Mouse (Mus musculus) CH12.LX (cell line): Measurements from ENCODE around the gene AA986860.

Source experiments
- CTCF ChIP-seq, 2 experiments: IDR thresholded peaks in 1 of 2; conservative IDR thresholded peaks in 1 of 2; 2 replicates each; pipeline ENCODE4 v1.5.1; 2011 to 2012; ENCODE audit warnings: low read depth in 2 of 2, low read length in 2 of 2, improper control_type of control experiment in 1 of 2, inconsistent platforms in 1 of 2, mild to moderate bottlenecking in 1 of 2, moderate library complexity in 1 of 2
- ELF1 ChIP-seq: IDR thresholded peaks from 2 replicates; pipeline ENCODE4 v1.6.1; 2014; ENCODE audit warnings: low read depth, mild to moderate bottlenecking, inconsistent platforms, low read length, improper control_type of control experiment
- EP300 ChIP-seq: IDR thresholded peaks from 2 replicates; pipeline ENCODE4 v1.6.1; 2011; ENCODE audit warnings: low read length, improper control_type of control experiment
- GABPA ChIP-seq: IDR thresholded peaks from 2 replicates; pipeline ENCODE4 v1.6.1; 2012; ENCODE audit warnings: low read depth, low read length, improper control_type of control experiment, inconsistent platforms; ENCODE audit not compliant: insufficient replicate concordance
- HCFC1 ChIP-seq: IDR thresholded peaks from 2 replicates; pipeline ENCODE4 v1.6.1; 2012; ENCODE audit warnings: low read depth, mild to moderate bottlenecking, inconsistent platforms, low read length, improper control_type of control experiment
- MAX ChIP-seq: IDR thresholded peaks from 2 replicates; pipeline ENCODE4 v1.6.1; 2011; ENCODE audit warnings: low read length, improper control_type of control experiment
- POLR2A ChIP-seq: IDR thresholded peaks from 2 replicates; pipeline ENCODE4 v1.6.1; 2011; ENCODE audit warnings: low read depth, mild to moderate bottlenecking, improper control_type of control experiment, low read length
- RCOR1 ChIP-seq: conservative IDR thresholded peaks from 2 replicates; pipeline ENCODE4 v1.6.1; 2012; ENCODE audit warnings: low read depth, mild to moderate bottlenecking, inconsistent platforms, low read length, improper control_type of control experiment
- SMC3 ChIP-seq: IDR thresholded peaks from 2 replicates; pipeline ENCODE4 v1.6.1; 2011; ENCODE audit warnings: low read depth, low read length, improper control_type of control experiment
- TBP ChIP-seq: conservative IDR thresholded peaks from 2 replicates; pipeline ENCODE4 v1.6.1; 2011; ENCODE audit warnings: low read depth, low read length, improper control_type of control experiment
- UBTF ChIP-seq: IDR thresholded peaks from 2 replicates; pipeline ENCODE4 v1.6.1; 2012; ENCODE audit warnings: low read depth, mild to moderate bottlenecking, inconsistent platforms, low read length, improper control_type of control experiment, moderate library complexity
- USF2 ChIP-seq: conservative IDR thresholded peaks from 2 replicates; pipeline ENCODE4 v1.6.1; 2011; ENCODE audit warnings: low read depth, low read length, improper control_type of control experiment
- ZKSCAN1 ChIP-seq: IDR thresholded peaks from 2 replicates; pipeline ENCODE4 v1.6.1; 2012; ENCODE audit warnings: low read depth, inconsistent platforms, low read length, improper control_type of control experiment, borderline replicate concordance

DNA sequence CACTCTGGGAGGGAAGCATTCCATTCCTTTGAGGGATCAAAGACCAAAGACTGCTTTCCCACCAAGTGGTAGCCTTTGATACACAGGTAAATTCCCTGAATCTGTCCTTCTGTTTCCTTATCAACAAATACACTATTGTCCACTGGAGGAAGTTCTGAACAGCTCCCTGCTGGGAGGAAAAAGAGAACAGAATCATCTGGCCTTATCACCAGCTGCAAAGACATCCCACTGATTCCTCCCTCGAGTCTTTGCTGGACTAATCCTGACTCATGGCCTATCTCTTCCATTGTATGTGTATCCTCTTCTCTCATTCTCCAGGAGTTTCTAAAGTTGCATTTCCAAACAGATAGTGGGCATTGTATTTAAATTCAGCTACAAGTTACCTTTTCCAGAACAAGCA, 47.9 kb upstream of the AA986860 start:
- TF ChIP-seq HCFC1 = no peak
- TF ChIP-seq EP300 = no peak
- no peak for TF ChIP-seq TBP
- TF ChIP-seq CTCF (conservative IDR thresholded peaks at IDR 0.05 in 1 of 2, IDR thresholded peaks at IDR 0.05 in 1 of 2; ENCODE audit: low read depth in 2 of 2, low read length in 2 of 2) = no peak
- no peak for TF ChIP-seq ZKSCAN1
- TF ChIP-seq MAX = no peak
- TF ChIP-seq GABPA = no peak
- no peak for TF ChIP-seq POLR2A
- TF ChIP-seq USF2 = no peak
- no peak for TF ChIP-seq ELF1
- no peak for TF ChIP-seq RCOR1
- no peak for TF ChIP-seq UBTF
- no peak for TF ChIP-seq SMC3
